Mouse (Mus musculus) heart, postnatal 0 days (tissue): ENCODE data around the gene Ttc7b. TPM values are rescaled to one million over a fixed set of nuclear protein-coding genes. Genes with fewer than 3 reads are reported as not detected.

Experiments
- ATAC-seq: fragments of 200-750 bp; cut with Nextera tagmentation; 2 replicates; pipeline ENCODE4 v1.8.0; 2017; ENCODE audit warnings: low read depth, moderate number of reproducible peaks, moderate library complexity; ENCODE audit not compliant: insufficient read depth
- DNase-seq: peaks from one replicate; pipeline ENCODE4 v3.0.0-alpha.2; 2016; ENCODE audit warnings: low spot score
- H3K27ac ChIP-seq: fragments of 300-500 bp; sonication (generic); 2 replicates; pipeline ENCODE4 v1.5.1; 2014; ENCODE audit warnings: low read depth, mild to moderate bottlenecking
- H3K27me3 ChIP-seq: fragments of 300-500 bp; sonication (generic); 2 replicates; pipeline ENCODE4 v1.6.1; 2014; ENCODE audit warnings: low read length, mixed read lengths; ENCODE audit not compliant: control insufficient read depth, insufficient read depth
- H3K36me3 ChIP-seq: fragments of 300-500 bp; sonication (generic); replicated peaks from 2 replicates; pipeline ENCODE4 v1.6.1; 2014; ENCODE audit warnings: low read length, mixed read lengths; ENCODE audit not compliant: control insufficient read depth, insufficient read depth
- H3K4me1 ChIP-seq: fragments of 300-500 bp; sonication (generic); 2 replicates; pipeline ENCODE4 v1.6.1; 2014; ENCODE audit warnings: antibody characterized with exemption; ENCODE audit not compliant: control insufficient read depth, insufficient read depth
- H3K4me2 ChIP-seq: fragments of 300-500 bp; sonication (generic); 2 replicates; pipeline ENCODE4 v1.6.1; 2014; ENCODE audit warnings: low read depth, mild to moderate bottlenecking, low read length, moderate library complexity
- H3K4me3 ChIP-seq: fragments of 300-500 bp; sonication (generic); 2 replicates; pipeline ENCODE4 v1.5.1; 2014; ENCODE audit warnings: low read depth, low read length
- H3K9ac ChIP-seq: fragments of 300-500 bp; sonication (generic); replicated peaks from 2 replicates; pipeline ENCODE4 v1.6.1; 2014; ENCODE audit warnings: low read depth, low read length, mixed read lengths
- H3K9me3 ChIP-seq: fragments of 300-500 bp; sonication (generic); replicated peaks from 2 replicates; pipeline ENCODE4 v1.6.1; 2016; ENCODE audit warnings: low read length; ENCODE audit not compliant: control insufficient read depth
- CTCF ChIP-seq: IDR thresholded peaks from 2 replicates; pipeline ENCODE4 v1.5.1; 2016; ENCODE audit warnings: antibody characterized with exemption, control low read depth, low read depth
- EP300 ChIP-seq: IDR thresholded peaks from 2 replicates; pipeline ENCODE4 v1.6.1; 2016; ENCODE audit warnings: antibody characterized with exemption, low read depth
- WGBS: fragments of 180-500 bp; shearing (Covaris S2); extraction: QIAGEN DNeasy Blood & Tissue Kit; methylation state at CpG from one replicate; pipeline ENCODE4 v1.1.7; 2014; 5-methylcytosine and 5-hydroxymethylcytosine counted together
- polyA plus RNA-seq: library from polyadenylated mRNA; unstranded; fragments of >200 nt; fragmentation: Nextera tagmentation; extraction: Ambion mirVana; gene quantifications from 2 replicates; pipeline ENCODE4 v1.2.1, GENCODE M21; 2015
- total RNA-seq: library from RNA; depleted of rRNA; stranded (reverse); fragments of >200 nt; gene quantifications from 2 replicates; pipeline ENCODE4 v1.2.3, GENCODE M21; 2014; ENCODE audit warnings: low replicate concordance

Gene Ttc7b
- total and polyA plus RNA-seq, 2 experiments from 2014 or later, result 6.7 to 29.4 TPM

GRCm38 (mm10) chr12:100544194-100544567, 23.6 kb upstream of the Ttc7b start:
- Histone ChIP-seq H3K27ac (no peak overlapping the region), H3K9me3 (no peaks in the 10 kb centered on the region), H3K4me1 (no peaks in the 10 kb centered on the region), H3K4me3 (no peak overlapping the region), H3K27me3 (no peaks in the 10 kb centered on the region), H3K9ac (no peak overlapping the region), H3K36me3 (no peaks in the 10 kb centered on the region), H3K4me2 (no peak overlapping the region)
- TF ChIP-seq CTCF (no peak), EP300 (no peak)
- ATAC-seq (no peak), DNase-seq (no peak)
- WGBS, result 87% methylated on average over 4 of the region's 4 CpGs

GRCm38 (mm10) chr12:100543437-100544193, 23.0 kb upstream of the Ttc7b start:
- 80% methylated on average over 6 of the region's 6 CpGs for WGBS
- H3K9me3 ChIP-seq, result no peaks in the 10 kb centered on the region
- no peak overlapping the region for H3K9ac ChIP-seq
- no peak for DNase-seq
- no peaks in the 10 kb centered on the region for H3K36me3 ChIP-seq
- H3K27me3 ChIP-seq, result no peaks in the 10 kb centered on the region
- no peaks in the 10 kb centered on the region for H3K4me1 ChIP-seq
- no peak for ATAC-seq
- H3K4me3 ChIP-seq, result no peak overlapping the region
- no peak overlapping the region for H3K4me2 ChIP-seq
- TF ChIP-seq CTCF (no peak), EP300 (no peak)
- H3K27ac ChIP-seq, result no peak overlapping the region

GRCm38 (mm10) chr12:100542494-100542893, 21.9 kb upstream of the Ttc7b start:
- Histone ChIP-seq H3K36me3 (no peaks in the 10 kb centered on the region), H3K4me1 (no peaks in the 10 kb centered on the region), H3K4me3 (no peak overlapping the region), H3K27ac (no peak overlapping the region), H3K4me2 (no peak overlapping the region), H3K9me3 (no peaks in the 10 kb centered on the region), H3K27me3 (no peaks in the 10 kb centered on the region), H3K9ac (no peak overlapping the region)
- WGBS, result 90% methylated on average over 6 of the region's 6 CpGs
- no peak for DNase-seq
- ATAC-seq, result no peak
- TF ChIP-seq EP300 (no peak), CTCF (no peak)

GRCm38 (mm10) chr12:100542076-100542475, 21.4 kb upstream of the Ttc7b start:
- H3K4me2 ChIP-seq, result no peak overlapping the region
- no peak for DNase-seq
- whole genome bisulfite sequencing, result 25% methylated on average over 3 of the region's 3 CpGs
- H3K4me3 ChIP-seq, result no peak overlapping the region
- ATAC-seq, result no peak
- no peak overlapping the region for H3K9ac ChIP-seq
- no peaks in the 10 kb centered on the region for H3K9me3 ChIP-seq
- H3K4me1 ChIP-seq, result no peaks in the 10 kb centered on the region
- H3K27me3 ChIP-seq, result no peaks in the 10 kb centered on the region
- TF ChIP-seq CTCF (no peak), EP300 (no peak)
- H3K36me3 ChIP-seq, result no peaks in the 10 kb centered on the region
- no peak overlapping the region for H3K27ac ChIP-seq

- H3K27ac ChIP-seq, result peak overlapping the region; percentile 81
- no peaks in the 10 kb centered on the region for H3K27me3 ChIP-seq
- no peak overlapping the region for H3K9ac ChIP-seq
- no peak overlapping the region for H3K4me2 ChIP-seq
- DNase-seq (no peak), ATAC-seq (no peak)
- H3K9me3 ChIP-seq, result no peaks in the 10 kb centered on the region
- no peaks in the 10 kb centered on the region for H3K36me3 ChIP-seq
- H3K4me3 ChIP-seq, result no peak overlapping the region
- 47% methylated on average over 9 of the region's 9 CpGs for WGBS
- TF ChIP-seq CTCF, result no peak
- TF ChIP-seq EP300, result no peak
- no peaks in the 10 kb centered on the region for H3K4me1 ChIP-seq
These were observed 18.6 kb upstream of the Ttc7b start for GRCm38 (mm10) chr12:100539158-100539714.
